Mouse (Mus musculus) spleen, postnatal 10 days (tissue): Measurements from ENCODE around the gene Tas2r135.

Experiments
- DNase-seq, 2 experiments: peaks; one replicate each; pipeline ENCODE4 v3.0.0; 2021 to 2022; ENCODE audit warnings: low spot score in 2 of 2

The Tas2r135 gene

DNA sequence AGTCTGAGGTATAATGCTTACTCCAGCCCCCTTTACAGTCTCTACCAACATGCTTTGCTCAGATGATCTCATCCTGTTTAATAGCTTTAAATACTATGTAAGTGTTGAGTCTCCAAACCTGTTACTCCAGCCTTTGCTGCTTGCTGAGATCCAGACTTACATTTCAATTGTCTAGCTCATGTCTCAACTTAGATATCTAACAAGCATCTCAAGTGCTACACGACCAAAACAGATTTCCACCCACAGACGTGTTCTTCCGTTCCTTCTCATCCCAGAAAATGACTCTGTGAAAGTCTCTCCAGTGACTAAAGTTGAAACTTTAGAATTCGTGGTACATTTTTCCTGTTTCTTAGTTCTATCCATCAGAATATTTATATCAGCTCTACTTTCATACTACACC lies 21.1 kb downstream of the Tas2r135 start:
- no peak for DNase-seq

DNA sequence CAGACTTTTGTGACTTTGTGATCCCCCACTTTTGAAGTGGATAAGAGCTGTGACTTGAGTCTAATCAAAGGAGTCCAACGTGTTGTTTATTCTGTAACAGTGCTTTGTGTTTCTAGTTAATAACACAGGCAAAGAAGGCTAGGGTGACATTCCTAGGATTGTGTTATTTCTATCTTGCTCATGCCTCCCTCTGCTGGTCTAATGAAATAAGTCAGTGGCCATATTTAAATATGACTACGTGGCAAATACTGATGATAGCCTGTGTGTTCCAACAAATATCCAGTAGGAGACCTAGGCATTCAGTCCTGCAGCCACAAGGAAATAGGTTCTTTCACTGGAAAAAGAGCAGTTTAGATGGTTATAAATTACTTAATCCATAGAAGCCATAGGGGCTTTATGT lies 28.3 kb downstream of the Tas2r135 start:
- no peak for DNase-seq

DNA sequence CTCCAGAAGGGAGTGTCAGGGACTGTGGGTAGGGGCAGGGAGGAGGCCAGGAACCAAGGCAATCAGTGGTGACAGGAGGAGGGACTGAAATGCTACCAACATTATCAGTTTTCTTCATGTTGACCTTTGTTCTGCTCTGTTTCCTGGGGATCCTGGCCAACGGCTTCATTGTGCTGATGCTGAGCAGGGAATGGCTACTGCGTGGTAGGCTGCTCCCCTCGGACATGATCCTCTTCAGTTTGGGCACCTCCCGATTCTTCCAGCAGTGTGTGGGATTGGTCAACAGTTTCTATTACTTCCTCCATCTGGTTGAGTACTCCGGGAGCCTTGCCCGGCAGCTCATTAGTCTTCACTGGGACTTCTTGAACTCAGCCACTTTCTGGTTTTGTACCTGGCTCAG lies 29.2 kb downstream of the Tas2r135 start, which contains the start of gene Tas2r126:
Gene Tas2r126, plus strand, starts transcription at position 90 of the 400 bp plus-strand sequence.
- DNase-seq: no peak

DNA sequence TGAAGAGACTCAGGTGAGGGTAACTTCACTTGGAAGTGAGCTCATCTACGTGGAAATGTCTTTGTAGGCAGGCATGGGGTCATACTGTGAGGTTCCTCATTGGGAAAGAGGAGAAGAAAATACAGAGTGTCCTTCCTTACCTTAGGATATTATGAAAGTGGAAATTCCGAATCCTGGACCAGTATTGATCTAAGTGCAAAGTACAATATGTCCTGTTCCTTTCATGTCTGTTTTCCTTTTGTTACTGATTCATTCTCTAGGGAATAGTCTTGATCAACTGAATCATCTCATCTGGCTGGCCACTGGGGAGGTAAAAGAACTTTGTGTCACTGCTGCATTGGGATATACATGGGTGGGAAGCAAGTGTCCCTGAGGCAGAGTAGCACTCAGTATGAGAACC lies 30.3 kb downstream of the Tas2r135 start:
- no peak for DNase-seq

DNA sequence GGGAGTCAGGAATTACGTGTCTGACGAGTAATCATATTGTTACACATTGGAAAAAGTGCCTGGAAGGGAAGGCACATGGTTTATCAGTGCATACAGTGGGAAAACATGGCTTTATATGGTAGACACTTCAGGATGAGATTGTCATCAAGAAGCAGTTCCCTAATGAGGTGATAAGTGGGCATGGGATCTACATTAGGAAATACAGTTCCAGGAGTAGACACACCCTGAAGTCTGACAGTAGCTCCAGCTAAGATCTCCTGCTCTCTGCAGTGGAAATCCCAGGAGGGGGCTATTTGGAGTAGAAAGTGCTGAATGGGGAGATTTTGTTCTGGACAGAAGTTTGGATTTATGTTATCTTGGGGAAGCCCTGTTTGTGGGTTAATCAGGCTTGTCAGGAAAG lies 36.2 kb downstream of the Tas2r135 start:
- no peak for DNase-seq

DNA sequence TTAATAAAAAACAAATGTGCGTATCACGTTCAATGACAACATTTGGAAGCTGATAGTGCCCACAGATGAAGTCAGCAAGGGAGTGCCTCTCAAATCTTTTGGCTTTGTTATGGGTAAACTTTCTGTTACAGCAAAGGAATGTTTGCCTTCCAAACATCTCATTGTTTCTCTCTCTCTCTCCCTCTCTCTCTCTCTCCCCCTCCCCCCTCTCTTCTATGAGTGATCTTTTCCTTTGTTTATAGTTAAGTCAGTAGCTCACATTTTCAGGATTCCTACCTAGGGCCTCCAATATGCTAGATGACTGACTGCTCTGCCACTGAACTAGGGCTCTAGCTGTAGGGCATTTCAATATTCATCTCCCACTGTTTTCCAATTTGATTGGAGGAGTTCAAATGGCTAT lies 39.3 kb downstream of the Tas2r135 start:
- no peak for DNase-seq

DNA sequence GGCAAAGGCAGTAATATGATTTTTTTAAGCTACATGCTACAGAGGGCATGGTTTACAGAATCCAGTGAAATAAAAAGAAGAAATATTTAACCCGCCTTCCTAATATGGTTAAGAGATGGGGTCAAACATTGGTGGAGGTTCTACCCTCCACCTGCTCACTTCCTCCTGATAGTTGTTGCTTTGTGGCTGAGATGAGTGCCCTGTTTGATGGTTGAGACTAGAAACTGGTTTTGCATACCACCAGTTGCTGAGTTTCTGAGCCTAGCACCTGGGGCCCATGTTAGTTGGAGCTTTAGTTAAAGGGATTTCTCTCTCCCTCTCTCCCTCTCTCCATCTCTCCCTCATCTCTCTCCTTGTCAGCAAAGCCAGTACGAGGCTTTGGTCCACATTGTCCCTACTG lies 42.1 kb downstream of the Tas2r135 start:
- no peak for DNase-seq
